Mouse (Mus musculus): ENCODE results near the gene Crybg3.

Crybg3 gene

GRCm38 (mm10) chr16:59600311-59601251 lies at the start of gene Crybg3:
Gene Crybg3, minus strand, starts transcription at chr16:59600979.
- DNase-seq (ENCODE audit: low spot score in 2 of 2) = peak in 1 of 2 experiments; percentile 69

- DNase-seq (ENCODE audit: low spot score in 2 of 2) = no peak
Measured at GRCm38 (mm10) chr16:59643766-59644165, 43.0 kb upstream of the Crybg3 start.

GRCm38 (mm10) chr16:59639985-59640384 lies 39.2 kb upstream of the Crybg3 start:
- DNase-seq (ENCODE audit: low spot score in 2 of 2) = no peak

DNA sequence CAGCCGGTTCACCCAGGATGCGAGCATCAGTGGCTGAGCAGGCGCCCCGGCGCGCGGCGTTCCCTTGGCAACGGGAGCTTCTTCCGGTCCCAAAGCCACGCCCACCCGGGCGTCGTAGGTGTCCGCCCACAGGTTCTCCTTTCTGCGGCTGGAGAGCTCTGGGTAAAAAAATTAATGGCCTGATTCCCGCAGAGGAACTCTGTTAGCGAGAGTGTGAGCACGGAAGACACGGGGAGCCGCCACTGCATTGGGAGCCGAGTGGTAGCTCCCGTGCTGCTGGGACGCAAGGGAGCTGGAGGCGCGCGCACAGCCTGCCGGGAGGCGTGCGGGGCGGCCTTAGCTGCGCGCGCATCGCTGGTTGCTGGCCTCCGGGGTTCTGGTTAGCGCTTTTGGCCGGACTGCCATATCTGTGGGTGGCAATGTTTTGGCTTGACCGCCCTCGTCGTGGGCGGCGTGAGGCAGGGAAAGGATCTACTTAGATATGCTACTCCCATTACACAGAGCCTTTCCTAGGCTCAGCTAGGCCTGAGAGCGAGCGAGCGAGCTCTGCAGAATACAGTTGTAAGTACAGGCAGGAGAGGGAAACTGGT lies 38.4 kb upstream of the Crybg3 start, which contains the start of gene Arl6:
Gene Arl6 (minus strand): TSS at position 290 of the 590 bp plus-strand sequence.
- DNase-seq (ENCODE audit: low spot score in 2 of 2) = peak; percentile 82 to 95

GRCm38 (mm10) chr16:59634598-59634997 lies 33.8 kb upstream of the Crybg3 start:
- DNase-seq (ENCODE audit: low spot score in 2 of 2) = peak in 1 of 2 experiments; percentile 11

- no peak for DNase-seq (ENCODE audit: low spot score in 2 of 2)
Measured at GRCm38 (mm10) chr16:59621554-59621953, 20.8 kb upstream of the Crybg3 start.

GRCm38 (mm10) chr16:59617167-59617566 lies 16.4 kb upstream of the Crybg3 start:
- DNase-seq (ENCODE audit: low spot score in 2 of 2) = peak in 1 of 2 experiments; percentile 16

GRCm38 (mm10) chr16:59615675-59616074 lies 14.9 kb upstream of the Crybg3 start:
- DNase-seq (ENCODE audit: low spot score in 2 of 2) = no peak

- DNase-seq (ENCODE audit: low spot score in 2 of 2) = no peak
Measured at GRCm38 (mm10) chr16:59610750-59611149, 10.0 kb upstream of the Crybg3 start.

- peak in 1 of 2 experiments; percentile 36 for DNase-seq (ENCODE audit: low spot score in 2 of 2)
Measured at GRCm38 (mm10) chr16:59604078-59604781, 3.5 kb upstream of the Crybg3 start.

- no peak for DNase-seq (ENCODE audit: low spot score in 2 of 2)
Measured at GRCm38 (mm10) chr16:59599411-59600265, 1.1 kb downstream of the Crybg3 start.

- DNase-seq (ENCODE audit: low spot score in 2 of 2) = no peak
Measured at GRCm38 (mm10) chr16:59598997-59599396, 1.8 kb downstream of the Crybg3 start.

DNA sequence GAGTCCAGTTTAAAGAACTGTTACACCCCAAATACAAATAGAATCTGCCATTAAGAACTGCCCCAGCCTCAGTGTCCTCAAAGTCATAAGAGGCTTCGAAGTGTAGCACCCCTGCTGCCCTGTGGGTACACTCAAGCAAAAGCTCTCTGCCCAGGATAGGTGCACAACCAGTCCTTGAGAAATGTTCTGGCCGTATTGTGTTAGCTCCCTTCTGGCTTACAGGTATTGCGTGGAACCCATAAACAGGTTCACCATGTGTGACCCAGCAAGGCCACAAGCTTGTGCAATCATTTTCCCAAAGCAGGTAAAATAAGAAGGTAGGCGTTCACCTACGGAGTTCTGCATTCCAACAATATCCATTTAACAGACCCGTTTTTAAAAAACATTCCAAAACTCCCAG lies 3.5 kb downstream of the Crybg3 start:
- DNase-seq (ENCODE audit: low spot score in 2 of 2) = no peak

GRCm38 (mm10) chr16:59594714-59595113 lies 6.1 kb downstream of the Crybg3 start:
- no peak for DNase-seq (ENCODE audit: low spot score in 2 of 2)

GRCm38 (mm10) chr16:59590790-59591189 lies 10.0 kb downstream of the Crybg3 start:
- DNase-seq (ENCODE audit: low spot score in 2 of 2) = no peak

GRCm38 (mm10) chr16:59588351-59589025 lies 12.3 kb downstream of the Crybg3 start:
- DNase-seq (ENCODE audit: low spot score in 2 of 2) = no peak

- no peak for DNase-seq (ENCODE audit: low spot score in 2 of 2)
Measured at GRCm38 (mm10) chr16:59587816-59588215, 13.0 kb downstream of the Crybg3 start.

- DNase-seq (ENCODE audit: low spot score in 2 of 2) = no peak
Measured at GRCm38 (mm10) chr16:59586911-59587310, 13.9 kb downstream of the Crybg3 start.

GRCm38 (mm10) chr16:59586276-59586675 lies 14.5 kb downstream of the Crybg3 start:
- DNase-seq (ENCODE audit: low spot score in 2 of 2) = no peak

DNA sequence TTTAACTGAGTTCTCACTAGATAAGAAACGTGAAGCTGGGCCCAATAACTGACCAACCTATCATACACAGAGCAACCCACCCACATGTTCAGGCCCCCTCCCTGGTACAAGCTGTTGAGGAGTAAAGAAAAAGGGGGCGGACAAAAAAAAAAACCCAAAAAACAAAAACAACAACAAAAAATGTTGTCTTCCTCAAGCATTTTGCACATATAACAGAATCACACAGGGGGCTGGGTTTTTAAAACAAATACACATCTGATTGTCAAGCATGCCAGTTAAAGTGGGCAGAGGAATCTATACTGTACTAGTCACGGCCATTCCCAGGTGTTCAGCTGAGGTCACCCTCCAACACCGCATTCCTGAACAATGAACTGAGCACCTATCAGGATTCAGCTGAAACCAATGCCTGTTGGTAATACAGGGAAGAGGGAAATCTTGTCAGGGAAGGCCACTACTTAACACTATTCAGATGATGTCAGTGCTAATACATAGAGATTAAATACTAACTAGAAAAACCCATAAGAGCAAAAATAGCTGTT lies 15.0 kb downstream of the Crybg3 start:
- no peak for DNase-seq (ENCODE audit: low spot score in 2 of 2)

Measured in cerebellum, postnatal 4 days (tissue).